Mouse (Mus musculus): ENCODE results near the gene Casr. TPM values are rescaled to one million over a fixed set of nuclear protein-coding genes. Genes with fewer than 3 reads are reported as not detected.

Casr gene
- polyA plus RNA-seq, 1 experiment from 2014 or later, result 0.07 TPM

DNA sequence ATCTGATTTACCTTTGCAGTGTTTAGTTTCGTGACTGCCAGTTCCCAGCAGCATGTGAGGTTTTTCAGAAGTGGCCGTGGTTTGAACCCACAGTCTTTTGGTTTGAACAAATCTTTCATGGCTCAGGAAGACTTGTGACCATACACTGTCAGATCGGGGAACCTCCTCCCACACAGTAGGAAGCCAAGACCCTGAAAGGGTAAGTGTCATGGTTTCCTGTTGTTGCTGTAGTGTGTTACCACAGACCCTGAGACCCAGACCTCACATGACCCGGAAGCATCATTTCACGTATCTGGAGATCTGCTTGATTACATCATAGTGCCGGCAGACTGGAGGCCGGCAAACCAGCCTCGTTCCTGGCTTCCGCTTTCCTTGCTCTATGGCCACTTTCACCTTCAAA lies 85.1 kb downstream of the Casr start:
- Histone ChIP-seq H3K27me3 (ENCODE audit: control insufficient read depth, insufficient read depth, low read length) (no peaks in the 10 kb centered on the region), H3K4me3 (replicated peaks; ENCODE audit: low read length) (no peak overlapping the region), H3K4me1 (replicated peaks; ENCODE audit: control insufficient read depth, insufficient read depth, low read length) (no peaks in the 10 kb centered on the region), H3K36me3 (replicated peaks; ENCODE audit: control insufficient read depth, insufficient read depth) (no peaks in the 10 kb centered on the region), H3K9me3 (ENCODE audit: control insufficient read depth, low read length) (no peaks in the 10 kb centered on the region), H3K9ac (no peak overlapping the region), H3K27ac (no peak overlapping the region), H3K4me2 (replicated peaks) (no peak overlapping the region)
- ATAC-seq (ENCODE audit: low FRiP score) (no peak), DNase-seq (ENCODE audit: low spot score) (no peak)
- WGBS, result 87% methylated on average over 9 of the region's 9 CpGs

DNA sequence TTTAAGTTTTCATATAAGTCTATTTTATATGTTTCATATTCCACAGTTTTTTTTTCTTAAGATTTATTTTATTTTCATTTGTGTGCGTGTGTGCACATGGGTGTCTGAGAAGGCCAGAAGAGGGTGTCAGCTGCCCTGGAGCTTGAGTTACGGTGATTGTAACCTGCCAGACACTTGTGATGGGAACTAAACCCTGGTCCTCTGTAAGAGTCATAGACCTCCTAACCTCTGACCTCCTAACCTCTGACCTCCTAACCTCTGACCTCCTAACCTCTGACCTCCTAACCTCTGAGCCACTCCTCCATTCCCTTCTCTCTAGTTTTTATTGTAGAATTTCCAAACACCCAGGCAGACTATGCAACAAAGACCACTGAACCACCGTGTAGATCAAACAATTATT lies 86.4 kb downstream of the Casr start:
- Histone ChIP-seq H3K9me3 (ENCODE audit: control insufficient read depth, low read length) (no peaks in the 10 kb centered on the region), H3K4me3 (replicated peaks; ENCODE audit: low read length) (no peak overlapping the region), H3K9ac (no peak overlapping the region), H3K4me1 (replicated peaks; ENCODE audit: control insufficient read depth, insufficient read depth, low read length) (no peaks in the 10 kb centered on the region), H3K27ac (no peak overlapping the region), H3K27me3 (ENCODE audit: control insufficient read depth, insufficient read depth, low read length) (no peaks in the 10 kb centered on the region), H3K4me2 (replicated peaks) (no peak overlapping the region), H3K36me3 (replicated peaks; ENCODE audit: control insufficient read depth, insufficient read depth) (no peaks in the 10 kb centered on the region)
- no peak for ATAC-seq (ENCODE audit: low FRiP score)
- no peak for DNase-seq (ENCODE audit: low spot score)
- WGBS, result 91% methylated on average over 3 of the region's 3 CpGs

DNA sequence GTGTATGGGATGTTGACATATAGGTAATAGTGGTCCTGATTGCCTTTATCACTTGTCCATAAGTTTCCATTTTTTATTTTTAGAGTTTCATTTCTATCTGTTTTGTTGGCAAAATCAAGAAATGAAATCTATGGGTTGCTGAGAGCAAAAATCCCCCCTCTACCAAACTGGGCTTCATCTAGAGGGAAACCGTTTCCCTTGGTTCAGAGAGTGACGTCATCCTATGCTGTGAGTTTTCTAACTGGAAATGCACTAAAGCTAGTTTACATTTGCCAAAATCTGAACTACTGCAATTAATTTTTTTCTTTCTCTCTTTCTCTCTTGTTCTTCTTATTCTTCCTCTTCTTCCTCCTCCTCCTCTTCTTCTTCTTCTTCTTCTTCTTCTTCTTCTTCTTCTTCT lies 87.1 kb downstream of the Casr start:
- Histone ChIP-seq H3K9ac (no peak overlapping the region), H3K27me3 (ENCODE audit: control insufficient read depth, insufficient read depth, low read length) (no peaks in the 10 kb centered on the region), H3K4me3 (replicated peaks; ENCODE audit: low read length) (no peak overlapping the region), H3K36me3 (replicated peaks; ENCODE audit: control insufficient read depth, insufficient read depth) (no peaks in the 10 kb centered on the region), H3K4me2 (replicated peaks) (no peak overlapping the region), H3K27ac (no peak overlapping the region), H3K9me3 (ENCODE audit: control insufficient read depth, low read length) (no peaks in the 10 kb centered on the region), H3K4me1 (replicated peaks; ENCODE audit: control insufficient read depth, insufficient read depth, low read length) (no peaks in the 10 kb centered on the region)
- ATAC-seq (ENCODE audit: low FRiP score) (no peak), DNase-seq (ENCODE audit: low spot score) (no peak)
- WGBS, result 89% methylated on average over 2 of the region's 2 CpGs

DNA sequence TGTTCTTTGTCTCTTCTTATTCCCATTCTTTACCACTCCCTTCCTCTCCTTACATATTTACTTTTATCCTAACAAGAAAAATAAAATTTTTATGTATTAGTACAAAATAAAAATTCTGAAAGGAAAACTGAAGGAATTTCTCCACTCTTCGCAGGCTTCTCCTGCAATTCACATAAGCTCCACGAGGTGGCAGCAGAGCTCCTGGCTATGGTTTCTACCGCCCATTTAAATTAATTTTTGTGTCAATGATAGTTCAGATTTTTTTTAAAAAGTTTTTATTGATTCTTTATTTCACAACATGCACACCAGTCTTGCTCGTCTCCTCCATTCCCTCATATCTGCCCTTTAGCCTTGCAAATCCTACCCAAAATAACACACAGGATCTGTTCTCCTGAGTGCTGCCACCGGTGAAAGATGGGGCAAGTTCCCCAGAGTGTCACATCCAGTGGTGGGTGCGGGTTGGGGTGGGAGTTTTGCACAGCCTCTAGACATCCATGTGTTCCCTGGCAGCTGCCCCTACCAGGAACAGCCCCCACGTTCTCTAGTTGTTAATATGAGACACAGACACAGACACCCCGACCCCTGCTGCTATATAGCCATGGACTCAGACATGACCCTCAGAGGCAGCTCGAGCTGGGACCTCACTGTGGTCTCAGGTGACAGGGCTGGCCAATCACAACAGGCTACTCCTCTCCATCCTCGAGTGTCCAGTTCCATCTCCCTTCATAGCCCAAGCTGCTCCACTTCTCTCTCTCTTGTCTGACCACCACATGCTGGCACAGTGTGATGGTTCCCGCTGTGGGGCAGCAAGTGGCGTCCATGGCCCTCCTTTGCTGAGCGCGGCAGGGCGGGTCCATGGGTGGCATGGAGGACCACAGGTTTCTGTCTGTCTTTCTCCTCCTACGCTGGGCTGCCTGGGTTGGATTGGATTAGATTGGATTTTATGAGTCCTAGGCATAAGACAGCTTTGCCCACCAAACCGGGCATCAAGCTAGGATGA lies 88.4 kb downstream of the Casr start:
- H3K9ac ChIP-seq, result no peak overlapping the region
- 50% methylated on average over 17 of the region's 17 CpGs for WGBS
- no peak overlapping the region for H3K4me3 ChIP-seq (replicated peaks; ENCODE audit: low read length)
- no peak overlapping the region for H3K4me2 ChIP-seq (replicated peaks)
- no peaks in the 10 kb centered on the region for H3K36me3 ChIP-seq (replicated peaks; ENCODE audit: control insufficient read depth, insufficient read depth)
- no peaks in the 10 kb centered on the region for H3K27me3 ChIP-seq (ENCODE audit: control insufficient read depth, insufficient read depth, low read length)
- no peaks in the 10 kb centered on the region for H3K4me1 ChIP-seq (replicated peaks; ENCODE audit: control insufficient read depth, insufficient read depth, low read length)
- no peaks in the 10 kb centered on the region for H3K9me3 ChIP-seq (ENCODE audit: control insufficient read depth, low read length)
- DNase-seq (ENCODE audit: low spot score) (peak; percentile 67), ATAC-seq (ENCODE audit: low FRiP score) (no peak)
- H3K27ac ChIP-seq, result no peak overlapping the region

DNA sequence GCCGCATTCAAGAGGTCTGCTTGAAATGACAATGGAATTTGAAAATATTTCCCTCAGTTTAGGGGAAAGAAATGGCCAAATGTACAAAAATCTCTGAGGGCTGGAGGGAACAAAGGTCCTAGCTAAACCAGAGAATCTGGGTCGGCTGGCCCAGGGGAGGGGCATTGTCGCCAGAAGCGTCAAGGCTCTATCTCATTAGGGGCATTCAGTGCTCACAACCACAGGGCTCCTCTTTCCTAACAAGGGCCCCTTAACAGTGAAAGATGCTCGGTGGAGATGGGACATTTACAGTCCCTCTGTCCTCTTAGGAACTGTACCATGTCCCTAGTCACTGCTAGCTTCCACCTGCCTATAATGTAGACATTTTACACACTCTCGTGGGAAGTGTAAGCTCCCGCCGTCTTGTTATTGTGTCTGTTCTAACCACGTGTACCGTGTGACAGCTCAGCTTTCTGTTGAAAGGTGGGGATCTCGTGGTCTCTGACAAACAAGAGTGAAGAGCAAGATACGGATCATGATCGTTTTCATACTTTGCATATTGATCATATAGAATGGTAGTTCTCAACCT lies 90.8 kb downstream of the Casr start:
- Histone ChIP-seq H3K36me3 (replicated peaks; ENCODE audit: control insufficient read depth, insufficient read depth) (no peaks in the 10 kb centered on the region), H3K27ac (no peak overlapping the region), H3K4me2 (replicated peaks) (0 out of 2 replicates have a peak overlapping the region, but pooled peaks have one; percentile 1), H3K9me3 (ENCODE audit: control insufficient read depth, low read length) (no peaks in the 10 kb centered on the region), H3K4me3 (replicated peaks; ENCODE audit: low read length) (no peak overlapping the region), H3K27me3 (ENCODE audit: control insufficient read depth, insufficient read depth, low read length) (no peaks in the 10 kb centered on the region), H3K9ac (no peak overlapping the region), H3K4me1 (replicated peaks; ENCODE audit: control insufficient read depth, insufficient read depth, low read length) (no peaks in the 10 kb centered on the region)
- DNase-seq (ENCODE audit: low spot score), result no peak
- 45% methylated on average over 13 of the region's 13 CpGs for WGBS
- ATAC-seq (ENCODE audit: low FRiP score), result 0 out of 2 replicates have a peak, but pooled peaks have one; percentile 21

DNA sequence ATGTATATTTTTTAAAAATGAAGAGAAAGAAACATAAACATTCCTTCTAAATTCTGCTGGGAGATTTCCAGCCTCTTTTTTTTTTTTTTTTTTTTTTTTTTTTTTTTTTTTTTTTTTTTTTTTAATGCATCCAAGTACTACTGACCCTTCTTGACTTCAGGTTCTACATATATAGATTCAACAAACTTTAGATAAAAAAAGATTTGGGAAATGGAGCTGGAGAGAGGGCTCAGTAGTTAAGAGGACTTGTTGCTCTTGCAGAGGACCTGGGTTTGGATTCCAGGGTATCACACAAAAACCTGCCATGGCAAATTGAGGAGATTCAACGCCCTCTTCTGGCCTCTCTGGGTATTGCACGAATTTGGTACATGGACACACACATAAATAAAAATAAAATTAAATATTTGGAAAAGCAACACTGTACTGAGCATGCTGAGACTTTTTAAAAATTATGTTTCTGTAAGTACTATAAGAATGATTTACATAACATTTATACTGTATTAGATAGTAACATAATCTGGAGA lies 91.9 kb downstream of the Casr start:
- WGBS, result 6% methylated on average over 2 of the region's 2 CpGs

DNA sequence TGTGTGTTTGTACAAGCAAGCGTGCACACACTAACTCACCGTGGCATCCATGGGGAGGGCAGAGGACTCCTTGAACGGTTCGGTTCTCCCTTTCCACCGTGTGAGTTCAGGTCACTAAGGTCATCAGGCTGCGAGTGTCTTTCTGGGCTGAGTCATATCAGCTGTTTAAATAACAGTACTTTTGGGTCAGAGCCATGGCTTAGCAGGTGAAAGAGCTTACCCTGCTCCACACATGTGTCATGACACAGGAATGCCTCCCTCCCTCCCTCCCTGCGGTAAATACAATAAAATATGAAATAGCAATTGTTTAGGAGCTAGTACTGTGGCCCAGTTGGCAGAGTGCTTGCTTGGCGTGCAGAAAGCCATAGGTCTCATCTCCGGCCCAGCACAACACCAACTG lies 92.6 kb downstream of the Casr start:
- no peaks in the 10 kb centered on the region for H3K4me1 ChIP-seq (replicated peaks; ENCODE audit: control insufficient read depth, insufficient read depth, low read length)
- WGBS, result 88% methylated on average over 9 of the region's 9 CpGs
- no peaks in the 10 kb centered on the region for H3K27me3 ChIP-seq (ENCODE audit: control insufficient read depth, insufficient read depth, low read length)
- H3K9me3 ChIP-seq (ENCODE audit: control insufficient read depth, low read length), result no peaks in the 10 kb centered on the region
- DNase-seq (ENCODE audit: low spot score) (no peak), ATAC-seq (ENCODE audit: low FRiP score) (no peak)
- H3K27ac ChIP-seq, result no peak overlapping the region
- no peak overlapping the region for H3K9ac ChIP-seq
- H3K36me3 ChIP-seq (replicated peaks; ENCODE audit: control insufficient read depth, insufficient read depth), result no peaks in the 10 kb centered on the region
- H3K4me3 ChIP-seq (replicated peaks; ENCODE audit: low read length), result no peak overlapping the region
- no peak overlapping the region for H3K4me2 ChIP-seq (replicated peaks)

More for the DNA sequence above, 91.9 kb downstream of the Casr start:
- Histone ChIP-seq H3K9me3 (ENCODE audit: control insufficient read depth, low read length) (no peaks in the 10 kb centered on the region), H3K4me2 (replicated peaks) (no peak overlapping the region), H3K27me3 (ENCODE audit: control insufficient read depth, insufficient read depth, low read length) (no peaks in the 10 kb centered on the region), H3K9ac (no peak overlapping the region), H3K4me1 (replicated peaks; ENCODE audit: control insufficient read depth, insufficient read depth, low read length) (no peaks in the 10 kb centered on the region), H3K36me3 (replicated peaks; ENCODE audit: control insufficient read depth, insufficient read depth) (no peaks in the 10 kb centered on the region), H3K4me3 (replicated peaks; ENCODE audit: low read length) (no peak overlapping the region), H3K27ac (no peak overlapping the region)
- DNase-seq (ENCODE audit: low spot score) (no peak), ATAC-seq (ENCODE audit: low FRiP score) (no peak)

DNA sequence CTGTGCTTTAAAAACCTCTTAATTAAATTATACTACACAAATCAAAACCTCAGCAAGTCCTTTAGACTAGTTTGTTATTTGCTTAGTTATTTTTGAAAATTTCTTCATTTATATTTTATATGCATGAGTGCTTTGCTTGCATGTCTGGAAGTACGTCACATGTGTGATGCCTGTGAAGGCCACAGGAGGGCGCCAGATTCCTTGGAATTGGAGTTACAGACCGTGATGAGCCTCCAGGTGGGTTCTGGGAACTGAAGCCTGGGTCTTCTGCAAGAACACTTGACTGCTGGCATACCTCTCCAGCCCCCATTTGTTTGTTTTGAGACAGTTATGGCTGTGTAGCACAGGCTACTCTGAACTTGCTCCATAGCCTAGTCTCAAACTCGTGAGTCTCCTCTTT lies 93.1 kb downstream of the Casr start:
- WGBS, result 68% methylated on average over 4 of the region's 4 CpGs
- Histone ChIP-seq H3K36me3 (replicated peaks; ENCODE audit: control insufficient read depth, insufficient read depth) (no peaks in the 10 kb centered on the region), H3K4me1 (replicated peaks; ENCODE audit: control insufficient read depth, insufficient read depth, low read length) (no peaks in the 10 kb centered on the region), H3K27ac (no peak overlapping the region), H3K9me3 (ENCODE audit: control insufficient read depth, low read length) (no peaks in the 10 kb centered on the region), H3K9ac (no peak overlapping the region), H3K4me3 (replicated peaks; ENCODE audit: low read length) (no peak overlapping the region), H3K27me3 (ENCODE audit: control insufficient read depth, insufficient read depth, low read length) (no peaks in the 10 kb centered on the region), H3K4me2 (replicated peaks) (no peak overlapping the region)
- ATAC-seq (ENCODE audit: low FRiP score) (no peak), DNase-seq (ENCODE audit: low spot score) (no peak)

DNA sequence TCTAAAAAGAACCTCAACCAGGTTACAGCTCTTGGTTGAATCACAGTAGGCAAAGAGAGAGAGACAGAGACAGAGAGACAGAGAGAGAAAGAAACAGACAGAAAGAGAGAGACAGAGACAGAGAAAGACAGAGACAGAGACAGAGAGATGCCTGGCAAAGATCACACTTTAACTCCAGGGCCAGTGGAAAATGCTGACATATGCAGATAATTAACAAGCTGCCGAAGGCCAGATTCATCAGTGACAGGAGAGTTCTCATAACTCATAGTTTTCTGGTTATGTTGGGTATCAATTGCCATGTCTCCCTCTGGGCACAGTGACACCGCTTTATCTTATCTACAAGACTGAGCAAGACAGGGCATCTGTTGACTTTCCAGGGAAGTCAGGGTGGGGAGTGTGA lies 94.0 kb downstream of the Casr start:
- WGBS, result 92% methylated on average over 2 of the region's 2 CpGs
- DNase-seq (ENCODE audit: low spot score) (no peak), ATAC-seq (ENCODE audit: low FRiP score) (no peak)
- Histone ChIP-seq H3K36me3 (replicated peaks; ENCODE audit: control insufficient read depth, insufficient read depth) (no peaks in the 10 kb centered on the region), H3K9ac (no peak overlapping the region), H3K4me2 (replicated peaks) (no peak overlapping the region), H3K9me3 (ENCODE audit: control insufficient read depth, low read length) (no peaks in the 10 kb centered on the region), H3K4me3 (replicated peaks; ENCODE audit: low read length) (no peak overlapping the region), H3K27ac (no peak overlapping the region), H3K27me3 (ENCODE audit: control insufficient read depth, insufficient read depth, low read length) (no peaks in the 10 kb centered on the region), H3K4me1 (replicated peaks; ENCODE audit: control insufficient read depth, insufficient read depth, low read length) (no peaks in the 10 kb centered on the region)

Data from hindbrain, embryonic 14.5 days (tissue).